8 mouse cellular contexts compared by ENCODE assay signal in genomic region chr10:62980039-62980954, GRCm38 (mm10). TPM values are rescaled to one million over a fixed set of nuclear protein-coding genes. Genes with fewer than 3 reads are reported as not detected.
DNase-seq lines count a peak whose midpoint lies in the region; ATAC-seq lines count a peak whose summit lies in the region.

TSS of gene Rufy2 (plus strand) at chr10:62980223.

- DNase-seq in adrenal gland, adult 8-10 months: peak; percentile 69
- DNase-seq in embryo, embryonic 11.5 days (ENCODE audit: low read depth, low spot score): peak; percentile 75
- DNase-seq in gastrocnemius, postnatal 36 days: peak; percentile 74 to 76
- DNase-seq in left cerebral cortex, postnatal 25 days (ENCODE audit: low spot score in 2 of 2): peak; percentile 86 to 93
- DNase-seq in mesoderm, embryonic 11.5 days (ENCODE audit: low read depth, low spot score): peak; percentile 89
- peak; percentile 86 for DNase-seq in right cerebral cortex, postnatal 25 days
- peak; percentile 65 to 75 for DNase-seq in urinary bladder, postnatal 36 days (ENCODE audit: low spot score in 2 of 2)

- H3K4me3 ChIP-seq in intestine, embryonic 15.5 days (replicated peaks): peak within 1 kb of the TSS; percentile 97

- H3K27me3 ChIP-seq in intestine, embryonic 15.5 days (replicated peaks): no peaks in the 10 kb centered on the region

- peak within 1 kb of the TSS; percentile 91 for H3K9ac ChIP-seq in intestine, embryonic 15.5 days

- peaks cover 8% of the 10 kb centered on the region for H3K36me3 ChIP-seq in intestine, embryonic 15.5 days

- ATAC-seq in intestine, embryonic 15.5 days: peak; percentile 94

- H3K27ac ChIP-seq in intestine, embryonic 15.5 days: peak within 1 kb of the TSS; percentile 66

- 0 out of 2 replicates have a peak, but pooled peaks cover 3% of the 10 kb centered on the region for H3K4me1 ChIP-seq in intestine, embryonic 15.5 days (replicated peaks)

- WGBS in intestine, embryonic 15.5 days: under 1% methylated on average over 75 of the region's 77 CpGs

- no peaks in the 10 kb centered on the region for H3K9me3 ChIP-seq in intestine, embryonic 15.5 days

- H3K4me2 ChIP-seq in intestine, embryonic 15.5 days (replicated peaks): peak within 1 kb of the TSS; percentile 86

- intact Hi-C loops in gastrocnemius, postnatal 36 days (cut with DNase I): no loop called here
- intact Hi-C loops in left cerebral cortex, postnatal 25 days (cut with DNase I): loop anchor here (2.0 to 10.0 kb wide), 2 partner anchors 43 to 85 kb away; partner anchors contain the start of gene Pbld1

RNA-seq across cellular contexts. Expression of gene Rufy2, which starts in this region (rescaled TPM):
- total RNA-seq in adrenal gland, adult 8-10 months (2022): 10 to 100 TPM; 17.3 to 39.9 (median 27.8) TPM
- 1 to 10 TPM; 4.3 to 7.5 TPM for total RNA-seq in gastrocnemius, postnatal 36 days (2021)
- 20.3 and 20.7 TPM in 2 replicates for polyA plus RNA-seq in intestine, embryonic 15.5 days (2015; fragmentation: Nextera tagmentation; extraction: Ambion mirVana)
- total RNA-seq in left cerebral cortex, postnatal 25 days (2021): 10 to 100 TPM; 79.0 to 84.4 TPM

Comparison
In these comparisons a context has a peak if more than half of its experiments do, and no peak if none do; other contexts are left out.
1. Peak in every context shown above with its lines: DNase-seq, ATAC-seq, H3K4me3 ChIP-seq and H3K27ac ChIP-seq.